9 mouse cellular contexts compared by ENCODE assay signal in the genomic region with DNA sequence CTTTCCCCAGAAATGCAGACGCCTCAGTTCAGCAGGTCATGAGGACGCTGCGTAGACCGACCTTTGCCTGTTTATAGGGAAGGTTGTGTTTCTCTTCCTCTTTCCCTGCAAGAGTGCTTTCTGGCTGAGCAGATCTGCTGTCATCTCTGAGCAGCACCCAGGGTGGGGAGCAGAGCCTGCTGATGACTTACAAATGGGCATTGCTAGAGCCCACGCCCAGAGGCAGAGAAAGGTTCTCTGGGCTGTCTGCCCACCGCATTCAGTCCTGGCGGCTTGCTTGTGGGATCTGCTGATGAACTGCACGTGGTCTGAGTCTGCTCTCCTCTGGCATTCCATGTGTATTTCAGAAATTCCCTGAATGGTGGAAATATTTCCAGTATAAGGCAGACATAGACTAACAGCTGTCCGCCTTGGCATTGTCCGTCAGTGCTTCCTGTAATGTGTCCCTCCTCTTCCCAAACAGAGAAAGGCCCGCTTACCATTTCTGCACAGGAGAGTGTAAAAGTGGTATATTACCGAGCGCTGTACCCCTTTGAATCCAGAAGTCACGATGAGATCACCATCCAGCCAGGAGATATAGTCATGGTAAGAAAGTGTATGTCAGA.
DNase-seq lines count a peak whose midpoint lies in the region; ATAC-seq and TF ChIP-seq lines count a peak whose summit lies in the region.
"Had no signal": no experiment of that assay in that cellular context is flagged by ENCODE, and none has a peak within 500 bp of the region (broad histone marks: within the 10 kb centered on the region; RNA-seq: fewer than 3 reads in every experiment).

No protein-coding gene starts in this region.

- H3K4me2 ChIP-seq in liver, embryonic 11.5 days = no peak overlapping the region
- peak overlapping the region; percentile 3; the same call in 1 of the 2 replicates for H3K4me2 ChIP-seq in heart, embryonic 13.5 days
- peak overlapping the region; percentile 20 for H3K4me2 ChIP-seq in myocyte (ENCODE audit: low read depth)
- H3K4me2 ChIP-seq: embryonic facial prominence, embryonic 12.5 days; midbrain, embryonic 12.5 days had no signal

- H3ac ChIP-seq in myocyte (ENCODE audit: control insufficient read depth, insufficient read length) = no peak overlapping the region

- no peaks in the 10 kb centered on the region for H3K27me3 ChIP-seq in liver, adult 2 months (ENCODE audit: control insufficient read depth, insufficient read depth, low read length)
- no peaks in the 10 kb centered on the region for H3K27me3 ChIP-seq in liver, embryonic 11.5 days (replicated peaks; ENCODE audit: control insufficient read depth, insufficient read depth, low read length)
- H3K27me3 ChIP-seq in heart, embryonic 13.5 days (replicated peaks) = no peaks in the 10 kb centered on the region
- H3K27me3 ChIP-seq in myocyte (ENCODE audit: control insufficient read depth, insufficient read depth, insufficient read length) = no peaks in the 10 kb centered on the region
- H3K27me3 ChIP-seq: embryonic facial prominence, embryonic 12.5 days; midbrain, embryonic 12.5 days had no signal

- H3K4me1 ChIP-seq in liver, adult 2 months (ENCODE audit: control insufficient read depth, insufficient read depth, low read length) = peaks cover 10% of the 10 kb centered on the region
- H3K4me1 ChIP-seq in liver, embryonic 11.5 days (replicated peaks; ENCODE audit: control insufficient read depth, insufficient read depth, low read length) = peaks cover 13% of the 10 kb centered on the region; the same call in 1 of the 2 replicates
- H3K4me1 ChIP-seq in heart, embryonic 13.5 days = peaks cover 49% of the 10 kb centered on the region

- no peak overlapping the region for H3K4me3 ChIP-seq in liver, adult 2 months (ENCODE audit: insufficient read depth, low read depth, low read length)
- no peak overlapping the region for H3K4me3 ChIP-seq in liver, embryonic 11.5 days (ENCODE audit: low read depth, low read length)
- H3K4me3 ChIP-seq in heart, embryonic 13.5 days = no peak overlapping the region
- H3K4me3 ChIP-seq in myocyte = no peak overlapping the region
- H3K4me3 ChIP-seq: embryonic facial prominence, embryonic 12.5 days; midbrain, embryonic 12.5 days had no signal

- peaks cover 6% of the 10 kb centered on the region; the same call in 1 of the 2 replicates for H3K36me3 ChIP-seq in liver, adult 2 months (ENCODE audit: control insufficient read depth, insufficient read depth, low read length)
- H3K36me3 ChIP-seq in liver, embryonic 11.5 days (ENCODE audit: control insufficient read depth, insufficient read depth, low read length) = peaks cover 11% of the 10 kb centered on the region
- peaks cover 73% of the 10 kb centered on the region for H3K36me3 ChIP-seq in heart, embryonic 13.5 days
- H3K36me3 ChIP-seq in myocyte (ENCODE audit: control insufficient read depth, insufficient read depth) = peaks cover 4% of the 10 kb centered on the region

- H3K27ac ChIP-seq in liver, adult 2 months (replicated peaks; ENCODE audit: insufficient read depth, low read depth, low read length) = peak overlapping the region; percentile 39
- H3K27ac ChIP-seq in liver, embryonic 11.5 days (ENCODE audit: low read depth, low read length) = no peak overlapping the region
- H3K27ac ChIP-seq in heart, embryonic 13.5 days (replicated peaks) = peak overlapping the region; percentile 56
- H3K27ac ChIP-seq: embryonic facial prominence, embryonic 12.5 days; midbrain, embryonic 12.5 days had no signal

- H3K79me2 ChIP-seq in liver, adult 2 months (ENCODE audit: control insufficient read depth, insufficient read depth, low read length) = no peaks in the 10 kb centered on the region
- H3K79me2 ChIP-seq in myocyte (ENCODE audit: control insufficient read depth, insufficient read depth) = no peaks in the 10 kb centered on the region

- TF ChIP-seq POLR2A in liver, adult 2 months (IDR thresholded peaks at IDR 0.05; ENCODE audit: extremely low read depth, insufficient read depth, low read length) = no peak
- no peak for TF ChIP-seq POLR2A in myocyte (IDR thresholded peaks at IDR 0.05; ENCODE audit: insufficient read length, low read depth)

- WGBS in liver, adult 2 months = 89% methylated on average over 14 of the region's 14 CpGs
- 86% methylated on average over 14 of the region's 14 CpGs for WGBS in liver, embryonic 11.5 days
- WGBS in heart, embryonic 13.5 days = 63% methylated on average over 14 of the region's 14 CpGs

- no peak for DNase-seq in liver, adult 2 months (ENCODE audit: extremely low read depth, low read depth, low spot score)
- no peak for DNase-seq in liver, embryonic 11.5 days (ENCODE audit: low spot score)
- DNase-seq in cerebellum, adult 11 months = no peak
- no peak for DNase-seq in adrenal gland, postnatal 36 days

- TF ChIP-seq CTCF in liver, adult 2 months (IDR thresholded peaks at IDR 0.05; ENCODE audit: low read depth, low read length) = no peak

- no peaks in the 10 kb centered on the region for H3K9me3 ChIP-seq in liver, embryonic 11.5 days (ENCODE audit: control insufficient read depth, low read length)
- no peaks in the 10 kb centered on the region for H3K9me3 ChIP-seq in heart, embryonic 13.5 days
- H3K9me3 ChIP-seq: embryonic facial prominence, embryonic 12.5 days; midbrain, embryonic 12.5 days had no signal

- H3K9ac ChIP-seq in liver, adult 2 months (ENCODE audit: low read depth, low read length) = no peak overlapping the region
- H3K9ac ChIP-seq in liver, embryonic 11.5 days (ENCODE audit: low read depth, low read length) = no peak overlapping the region
- no peak overlapping the region for H3K9ac ChIP-seq in heart, embryonic 13.5 days
- H3K9ac ChIP-seq: embryonic facial prominence, embryonic 12.5 days; midbrain, embryonic 12.5 days had no signal

- no peak for ATAC-seq in liver, embryonic 11.5 days (replicated peaks; ENCODE audit: low FRiP score)
- peak; percentile 71 for ATAC-seq in common myeloid progenitor, adult 5-6 weeks (replicated peaks; ENCODE audit: low read depth, poor library complexity, severe bottlenecking)
- ATAC-seq in heart, embryonic 13.5 days (ENCODE audit: extremely low read depth, insufficient number of reproducible peaks, low FRiP score, low TSS enrichment) = no peak

TF ChIP-seq in myocyte, 11 proteins besides CTCF, POLR2A, EP300 and RAD21:
- TF ChIP-seq USF1 (IDR thresholded peaks at IDR 0.05; ENCODE audit: low read depth) = peak; percentile 16
- TF ChIP-seq POLR2AphosphoS2 (IDR thresholded peaks at IDR 0.05; ENCODE audit: insufficient read length, low read depth) = no peak
- TF ChIP-seq SRF (IDR thresholded peaks at IDR 0.05; ENCODE audit: control insufficient read depth, insufficient read length, low read depth) = no peak
- TF ChIP-seq TCF3 (IDR thresholded peaks at IDR 0.05; ENCODE audit: insufficient read length, low read depth) = no peak
- TF ChIP-seq MAX (IDR thresholded peaks at IDR 0.05; ENCODE audit: low read depth) = no peak
- no peak for TF ChIP-seq REST (IDR thresholded peaks at IDR 0.05; ENCODE audit: insufficient read depth, insufficient read length)
- TF ChIP-seq MYOG (IDR thresholded peaks at IDR 0.05; ENCODE audit: control insufficient read depth in 1 of 3, insufficient read depth in 1 of 3, insufficient read length in 2 of 3, low read depth in 2 of 3) = peak in 1 of 3 experiments; percentile 72
- TF ChIP-seq CEBPB (IDR thresholded peaks at IDR 0.05; ENCODE audit: insufficient read depth, poor library complexity, severe bottlenecking) = no peak
- TF ChIP-seq E2F4 (IDR thresholded peaks at IDR 0.05; ENCODE audit: insufficient read depth) = no peak
- TF ChIP-seq MYOD1 (IDR thresholded peaks at IDR 0.05; ENCODE audit: control insufficient read depth in 1 of 3, insufficient read length in 2 of 3, low read depth in 2 of 3) = peak in 2 of 3 experiments; percentile 68 to 69
- no peak for TF ChIP-seq TCF12 (IDR thresholded peaks at IDR 0.05; ENCODE audit: insufficient read depth, poor library complexity, severe bottlenecking)
